Mouse (Mus musculus) CH12F3 (cell line): ENCODE measurements around the gene Ei24.

Source experiments
- in situ Hi-C: fragments of 300-500 bp; cut with MboI; formaldehyde crosslinking; loops from 2 replicates; pipeline ENCODE4 v1.14.3; 2020; ENCODE audit warnings: low sequenced_read_pairs

The Ei24 gene

DNA sequence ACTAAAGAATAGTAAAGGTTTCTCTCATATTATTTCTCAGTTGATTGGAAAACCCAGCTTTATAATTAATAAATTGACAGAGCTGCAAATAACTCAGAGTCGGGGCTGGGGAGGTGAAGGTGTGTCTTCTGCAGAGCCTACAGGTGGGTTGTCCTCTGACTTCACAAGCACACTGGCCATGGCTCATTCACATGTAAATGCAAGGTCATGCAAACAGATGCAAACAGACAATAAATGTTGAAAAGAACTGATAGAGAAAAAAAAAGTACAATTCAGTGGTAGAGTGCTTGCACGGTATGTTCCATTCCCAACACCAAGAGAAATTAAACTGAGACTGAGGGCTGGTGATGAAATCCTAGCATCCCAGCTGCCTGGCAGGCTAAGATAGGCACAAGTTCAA is 2.7 kb downstream of the Ei24 start:
- in situ Hi-C loops: no loop called here

- in situ Hi-C loops: no loop called here
Observed at GRCm38 (mm10) chr9:36792191-36792590, 5.0 kb downstream of the Ei24 start.

DNA sequence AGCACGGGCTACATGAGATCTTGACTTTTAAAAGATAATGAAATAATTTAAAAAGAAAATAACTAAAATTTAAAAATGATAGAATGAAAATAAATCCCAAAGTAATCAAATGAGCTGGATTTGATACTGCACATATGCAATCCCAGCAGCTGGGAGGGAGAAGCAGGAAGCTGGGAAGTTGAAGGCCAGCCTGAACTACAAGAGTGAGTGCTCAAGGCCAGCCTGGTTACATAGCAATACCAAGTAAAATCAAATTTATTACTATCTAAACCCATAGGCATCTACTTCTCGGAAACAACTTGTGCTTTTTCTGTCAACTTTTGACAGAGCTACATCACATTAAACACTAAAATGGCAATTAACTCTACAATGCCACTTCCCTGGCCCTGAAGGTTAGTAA is 13.3 kb downstream of the Ei24 start:
- in situ Hi-C loops: no loop called here

DNA sequence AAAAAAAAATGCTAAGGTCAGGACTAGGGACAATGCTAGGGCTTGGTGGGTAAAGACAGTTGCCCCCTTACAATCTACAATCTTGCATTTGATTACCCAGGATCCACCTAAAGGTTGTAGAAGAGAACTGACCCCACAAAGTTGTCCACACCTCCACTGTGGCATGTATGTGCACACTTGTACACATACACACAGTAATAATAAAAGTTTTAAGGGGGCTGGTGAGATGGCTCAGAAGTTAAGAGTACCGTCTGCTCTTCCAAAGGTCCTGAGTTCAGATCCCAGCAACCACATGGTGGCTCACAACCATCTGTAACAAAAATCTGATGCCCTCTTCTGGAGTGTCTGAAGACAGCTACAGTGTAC is 28.2 kb downstream of the Ei24 start:
- in situ Hi-C loops: no loop called here

- in situ Hi-C loops: no loop called here
Observed at GRCm38 (mm10) chr9:36768156-36769047, 28.8 kb downstream of the Ei24 start.

DNA sequence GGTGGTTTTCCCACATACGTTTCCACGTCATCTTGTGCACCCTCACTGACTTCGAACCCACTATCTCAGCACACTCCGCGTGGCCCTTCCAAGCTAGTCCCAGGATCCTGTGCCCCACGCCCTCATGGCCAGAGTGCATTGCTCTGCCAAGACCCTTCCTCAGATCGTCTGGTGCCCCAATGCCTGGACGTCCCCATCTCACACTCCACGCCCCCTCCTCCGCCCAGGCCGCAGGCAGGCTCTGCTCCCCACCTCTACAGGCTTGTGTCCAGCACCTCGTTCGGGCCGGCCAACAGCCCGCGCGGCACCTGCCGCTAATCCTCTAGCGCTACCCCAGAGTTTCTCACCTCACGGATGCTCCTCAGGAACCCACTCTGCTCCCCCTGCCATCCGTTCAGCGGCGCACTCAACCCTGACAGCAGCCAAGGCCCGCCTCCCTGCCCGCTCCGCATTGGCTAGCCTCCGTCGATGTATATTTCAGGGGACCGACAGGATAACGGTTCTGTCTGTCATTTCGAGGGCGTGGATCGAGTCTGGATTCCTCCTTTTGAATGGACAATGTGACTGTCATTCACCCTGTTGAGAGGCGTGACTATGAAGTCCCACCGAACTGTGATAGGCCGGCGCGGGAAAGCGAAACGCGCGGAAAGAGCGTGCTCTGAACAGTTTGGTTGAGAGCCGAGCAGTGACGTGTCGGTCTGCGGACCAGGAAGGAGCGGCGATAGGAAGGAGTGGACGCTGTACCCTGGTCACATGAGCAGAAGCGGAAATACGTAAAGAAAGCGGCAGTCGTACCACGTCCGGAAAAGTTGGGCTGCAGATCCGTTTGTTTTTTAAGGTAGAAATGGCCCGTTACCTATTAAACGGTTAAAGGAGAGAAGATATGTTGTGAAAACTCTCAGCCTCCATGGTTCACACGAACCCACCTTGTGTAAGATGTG is 29.7 kb downstream of the Ei24 start, which contains the start of gene Stt3a:
Gene Stt3a, minus strand, starts transcription at position 477 of the 941 bp plus-strand sequence.
- in situ Hi-C loops: no loop called here

- in situ Hi-C loops: no loop called here
Observed at GRCm38 (mm10) chr9:36764378-36764777, 32.8 kb downstream of the Ei24 start.
